Mouse (Mus musculus): ENCODE data around the gene Syne3. TPM values are rescaled to one million over a fixed set of nuclear protein-coding genes. Genes with fewer than 3 reads are reported as not detected.

Syne3 gene
- total RNA-seq, 2 experiments from 2014 or later: 9.1 to 9.5 TPM

- DNase-seq: no peak
Measured at GRCm38 (mm10) chr12:105000487-105001283, 8.9 kb downstream of the Syne3 start.

GRCm38 (mm10) chr12:104999171-104999570, 10.4 kb downstream of the Syne3 start:
- no peak for DNase-seq

- no peak for DNase-seq
Measured at GRCm38 (mm10) chr12:104998541-104998940, 11.1 kb downstream of the Syne3 start.

- DNase-seq: no peak
Measured at GRCm38 (mm10) chr12:104997641-104998293, 11.8 kb downstream of the Syne3 start.

- DNase-seq: no peak
Measured at GRCm38 (mm10) chr12:104997159-104997558, 12.4 kb downstream of the Syne3 start.

- no peak for DNase-seq
Measured at GRCm38 (mm10) chr12:104996012-104996728, 13.4 kb downstream of the Syne3 start.

GRCm38 (mm10) chr12:104995259-104995876, 14.2 kb downstream of the Syne3 start:
- no peak for DNase-seq

GRCm38 (mm10) chr12:104992838-104993237, 16.8 kb downstream of the Syne3 start:
- no peak for DNase-seq

GRCm38 (mm10) chr12:104992123-104992741, 17.4 kb downstream of the Syne3 start:
- no peak for DNase-seq

GRCm38 (mm10) chr12:104990741-104991454, 18.7 kb downstream of the Syne3 start:
- no peak for DNase-seq

- no peak for DNase-seq
Measured at GRCm38 (mm10) chr12:104987936-104988335, 21.7 kb downstream of the Syne3 start.

- DNase-seq: no peak
Measured at GRCm38 (mm10) chr12:104986781-104987180, 22.8 kb downstream of the Syne3 start.

- peak; percentile 63 for DNase-seq
Measured at GRCm38 (mm10) chr12:104986001-104986400, 23.6 kb downstream of the Syne3 start.

GRCm38 (mm10) chr12:104985088-104985487, 24.5 kb downstream of the Syne3 start:
- no peak for DNase-seq

GRCm38 (mm10) chr12:104983476-104983875, 26.1 kb downstream of the Syne3 start:
- DNase-seq: peak; percentile 65

GRCm38 (mm10) chr12:104978943-104979723, 30.5 kb downstream of the Syne3 start:
- DNase-seq: no peak

- peak; percentile 86 for DNase-seq
Measured at GRCm38 (mm10) chr12:104978420-104978819, 31.2 kb downstream of the Syne3 start.

- DNase-seq: no peak
Measured at GRCm38 (mm10) chr12:104976903-104977302, 32.7 kb downstream of the Syne3 start.

GRCm38 (mm10) chr12:104976331-104976817, 33.2 kb downstream of the Syne3 start:
- no peak for DNase-seq

- DNase-seq: no peak
Measured at GRCm38 (mm10) chr12:104972860-104973259, 36.7 kb downstream of the Syne3 start.
